19 mouse cellular contexts compared by ENCODE assay signal in the genomic region with DNA sequence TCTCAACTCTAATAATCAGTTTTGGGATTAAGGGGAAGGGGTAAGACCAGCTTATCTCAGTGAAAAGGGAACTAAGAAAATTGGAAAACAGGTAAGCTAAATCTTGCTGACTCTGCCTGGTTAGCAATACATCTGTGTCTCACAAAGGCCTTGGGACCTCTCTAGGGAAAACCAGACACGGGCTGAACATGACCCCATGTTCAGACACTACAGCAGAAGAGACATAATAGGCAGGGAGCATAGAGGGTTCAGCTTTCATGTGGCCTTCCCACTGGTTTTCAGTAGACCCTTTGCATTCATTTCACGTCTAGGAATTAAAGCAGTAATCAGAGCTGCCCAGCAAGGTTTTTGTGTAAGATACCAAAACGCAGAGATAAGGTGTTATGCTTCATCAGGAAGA. TPM values are rescaled to one million over a fixed set of nuclear protein-coding genes. Genes with fewer than 3 reads are reported as not detected.
A peak's percentile ranks its signal among the peaks of the same experiment; 100 is the strongest.
DNase-seq lines count a peak whose midpoint lies in the region; ATAC-seq and TF ChIP-seq lines count a peak whose summit lies in the region.
"Had no signal": no experiment of that assay in that cellular context is flagged by ENCODE, and none has a peak within 500 bp of the region (broad histone marks: within the 10 kb centered on the region; RNA-seq: fewer than 3 reads in every experiment).

No protein-coding gene starts in this region.

- in situ Hi-C loops in CH12.LX (cut with MboI; ENCODE audit: low pct_ligation_motif_present, low pct_unique_long_range_greater_than_20kb, low sequenced_read_pairs): no loop called here

- peak; percentile 61; the same call in 1 of the 2 replicates for ATAC-seq in midbrain, embryonic 11.5 days (ENCODE audit: low FRiP score)
- ATAC-seq in midbrain, embryonic 14.5 days (ENCODE audit: low FRiP score, low TSS enrichment): peak; percentile 48; the same call in 1 of the 2 replicates
- ATAC-seq: activated CD4-positive, CD25-positive, alpha-beta regulatory T cell, adult 4 months; forebrain, embryonic 13.5 days; Patski had no signal

- no peak overlapping the region for H3K4me2 ChIP-seq in midbrain, embryonic 11.5 days
- H3K4me2 ChIP-seq in CH12.LX (ENCODE audit: insufficient read depth, low read depth, poor library complexity, severe bottlenecking): no peak overlapping the region
- no peak overlapping the region for H3K4me2 ChIP-seq in midbrain, embryonic 14.5 days (ENCODE audit: low read length)
- H3K4me2 ChIP-seq: embryonic facial prominence, embryonic 13.5 days; forebrain, embryonic 13.5 days; heart, embryonic 12.5 days; hindbrain, embryonic 15.5 days had no signal

- TF ChIP-seq EP300 in CH12.LX (IDR thresholded peaks at IDR 0.05; ENCODE audit: low read length) (no peak), ES-Bruce4 (IDR thresholded peaks at IDR 0.05; ENCODE audit: insufficient read depth, low read depth, low read length) (no peak)

- H3K36me3 ChIP-seq in midbrain, embryonic 11.5 days (ENCODE audit: control insufficient read depth, insufficient read depth, low read length): peaks cover 22% of the 10 kb centered on the region
- peaks cover 78% of the 10 kb centered on the region for H3K36me3 ChIP-seq in midbrain, embryonic 10.5 days
- peaks cover 50 to 73% of the 10 kb centered on the region in 2 experiments for H3K36me3 ChIP-seq in CH12.LX (replicated peaks in 1 of 2; ENCODE audit: control insufficient read depth in 1 of 2, insufficient read depth in 1 of 2, low read length in 1 of 2)
- peaks cover 37% of the 10 kb centered on the region for H3K36me3 ChIP-seq in ES-Bruce4 (ENCODE audit: control insufficient read depth, insufficient read depth, low read length, poor library complexity, severe bottlenecking)
- H3K36me3 ChIP-seq in midbrain, embryonic 14.5 days (ENCODE audit: control insufficient read depth, insufficient read depth, low read length): peaks cover 33% of the 10 kb centered on the region

- intact Hi-C loops in left cerebral cortex, postnatal 25 days (cut with DNase I): no loop called here

- H3K4me1 ChIP-seq in midbrain, embryonic 11.5 days (ENCODE audit: control insufficient read depth, insufficient read depth, low read length): no peaks in the 10 kb centered on the region
- H3K4me1 ChIP-seq in midbrain, embryonic 10.5 days: peaks cover 13% of the 10 kb centered on the region
- H3K4me1 ChIP-seq in CH12.LX (ENCODE audit: control insufficient read depth in 1 of 2, insufficient read depth in 2 of 2) (peaks cover 6 to 58% of the 10 kb centered on the region in 2 experiments), ES-Bruce4 (ENCODE audit: control insufficient read depth, insufficient read depth, low read length) (peaks cover 1% of the 10 kb centered on the region)
- H3K4me1 ChIP-seq in midbrain, embryonic 14.5 days (ENCODE audit: control insufficient read depth, insufficient read depth, low read length): peaks cover 8% of the 10 kb centered on the region
- H3K4me1 ChIP-seq: heart, embryonic 12.5 days had no signal

- TF ChIP-seq CTCF in CH12.LX (conservative IDR thresholded peaks at IDR 0.05 in 1 of 2, IDR thresholded peaks at IDR 0.05 in 1 of 2; ENCODE audit: low read depth in 2 of 2, low read length in 2 of 2) (no peak), ES-Bruce4 (IDR thresholded peaks at IDR 0.05; ENCODE audit: low read depth, low read length) (no peak)

- no peaks in the 10 kb centered on the region for H3K79me2 ChIP-seq in CH12.LX (replicated peaks; ENCODE audit: control insufficient read depth, extremely low read depth, insufficient read depth, poor library complexity, severe bottlenecking)

- TF ChIP-seq POLR2A in CH12.LX (IDR thresholded peaks at IDR 0.05; ENCODE audit: low read depth, low read length) (no peak), ES-Bruce4 (IDR thresholded peaks at IDR 0.05; ENCODE audit: insufficient read depth, low read length) (no peak)

- no peak for DNase-seq in midbrain, embryonic 11.5 days (ENCODE audit: low spot score, missing footprints)
- no peak for DNase-seq in midbrain, embryonic 10.5 days (ENCODE audit: low spot score)
- no peak for DNase-seq in CH12.LX (ENCODE audit: extremely low read depth)
- DNase-seq in midbrain, embryonic 14.5 days: peak; percentile 30
- DNase-seq in layer of hippocampus, postnatal 14 days (ENCODE audit: low spot score in 2 of 2): no peak
- DNase-seq in left cerebral cortex, postnatal 25 days (ENCODE audit: low spot score in 2 of 2): no peak
- DNase-seq: adrenal gland, postnatal 14 days; cerebellum, adult 18-20 months; cerebellum, adult 9-11 months; cerebellum, postnatal 36 days; gastrocnemius, adult 2 months; gastrocnemius, postnatal 25 days had no signal

- H3K27ac ChIP-seq in midbrain, embryonic 11.5 days (ENCODE audit: low read depth, low read length): no peak overlapping the region
- no peak overlapping the region for H3K27ac ChIP-seq in midbrain, embryonic 10.5 days (replicated peaks)
- H3K27ac ChIP-seq in CH12.LX (ENCODE audit: insufficient read depth, low read depth) (0 out of 2 replicates have a peak overlapping the region, but pooled peaks have one; percentile 11), ES-Bruce4 (ENCODE audit: insufficient read depth, low read length) (peak overlapping the region; percentile 80)
- H3K27ac ChIP-seq in midbrain, embryonic 14.5 days (replicated peaks; ENCODE audit: low read depth, low read length): peak overlapping the region; percentile 53
- H3K27ac ChIP-seq: embryonic facial prominence, embryonic 13.5 days; forebrain, embryonic 13.5 days; gastrocnemius, adult 2 months; hindbrain, embryonic 15.5 days had no signal

- no peak overlapping the region for H3K4me3 ChIP-seq in midbrain, embryonic 11.5 days (ENCODE audit: low read depth, low read length)
- no peak overlapping the region for H3K4me3 ChIP-seq in midbrain, embryonic 10.5 days
- no peak overlapping the region for H3K4me3 ChIP-seq in CH12.LX (replicated peaks in 1 of 3; ENCODE audit: low read depth in 2 of 3, low read length in 2 of 3, poor library complexity in 1 of 3)
- H3K4me3 ChIP-seq in ES-Bruce4 (ENCODE audit: low read depth, low read length): no peak overlapping the region
- H3K4me3 ChIP-seq in midbrain, embryonic 14.5 days (replicated peaks; ENCODE audit: low read depth, low read length): no peak overlapping the region
- H3K4me3 ChIP-seq: embryonic facial prominence, embryonic 13.5 days; forebrain, embryonic 13.5 days; gastrocnemius, adult 2 months; heart, embryonic 12.5 days; hindbrain, embryonic 15.5 days had no signal

- dilution Hi-C loops in CH12.LX (cut with MboI; ENCODE audit: extremely low pct_ligation_motif_present, extremely low pct_unique_long_range_greater_than_20kb, low sequenced_read_pairs): no loop called here

- no peak overlapping the region for H3K9ac ChIP-seq in midbrain, embryonic 11.5 days (ENCODE audit: low read length)
- H3K9ac ChIP-seq in CH12.LX (ENCODE audit: insufficient read depth, low read depth): no peak overlapping the region
- no peak overlapping the region for H3K9ac ChIP-seq in ES-Bruce4 (ENCODE audit: low read depth, poor library complexity, severe bottlenecking)
- no peak overlapping the region for H3K9ac ChIP-seq in midbrain, embryonic 14.5 days (replicated peaks; ENCODE audit: low read length)
- H3K9ac ChIP-seq: embryonic facial prominence, embryonic 13.5 days; forebrain, embryonic 13.5 days; heart, embryonic 12.5 days; hindbrain, embryonic 15.5 days had no signal

- 28% methylated on average over 3 of the region's 3 CpGs for WGBS in midbrain, embryonic 11.5 days
- 30% methylated on average over 3 of the region's 3 CpGs for WGBS in midbrain, embryonic 10.5 days
- 17% methylated on average over 3 of the region's 3 CpGs for WGBS in midbrain, embryonic 14.5 days

- no peaks in the 10 kb centered on the region for H3K27me3 ChIP-seq in midbrain, embryonic 11.5 days (ENCODE audit: control insufficient read depth, insufficient read depth, low read length)
- H3K27me3 ChIP-seq in midbrain, embryonic 10.5 days (ENCODE audit: low read depth, poor library complexity, severe bottlenecking): no peaks in the 10 kb centered on the region
- H3K27me3 ChIP-seq in CH12.LX (replicated peaks) (no peaks in the 10 kb centered on the region), ES-Bruce4 (ENCODE audit: control insufficient read depth, insufficient read depth, low read length, poor library complexity, severe bottlenecking) (no peaks in the 10 kb centered on the region)
- no peaks in the 10 kb centered on the region for H3K27me3 ChIP-seq in midbrain, embryonic 14.5 days (ENCODE audit: control insufficient read depth, insufficient read depth, low read length)
- H3K27me3 ChIP-seq: embryonic facial prominence, embryonic 13.5 days; forebrain, embryonic 13.5 days; heart, embryonic 12.5 days; hindbrain, embryonic 15.5 days; Patski had no signal

- no peaks in the 10 kb centered on the region for H3K9me3 ChIP-seq in midbrain, embryonic 11.5 days (ENCODE audit: control insufficient read depth, low read length)
- no peaks in the 10 kb centered on the region for H3K9me3 ChIP-seq in midbrain, embryonic 10.5 days (replicated peaks)
- H3K9me3 ChIP-seq in CH12.LX (replicated peaks; ENCODE audit: low read length) (no peaks in the 10 kb centered on the region), ES-Bruce4 (replicated peaks; ENCODE audit: control insufficient read depth, insufficient read depth, low read length, poor library complexity, severe bottlenecking) (no peaks in the 10 kb centered on the region)
- no peaks in the 10 kb centered on the region for H3K9me3 ChIP-seq in midbrain, embryonic 14.5 days (ENCODE audit: control insufficient read depth, low read length)
- H3K9me3 ChIP-seq: embryonic facial prominence, embryonic 13.5 days; forebrain, embryonic 13.5 days; heart, embryonic 12.5 days; hindbrain, embryonic 15.5 days had no signal

- TF ChIP-seq RAD21 in CH12.LX (IDR thresholded peaks at IDR 0.05; ENCODE audit: low read depth, low read length): no peak

RNA-seq across cellular contexts. Expression of a gene that starts 19.2 kb away (rescaled TPM):
- polyA plus RNA-seq in midbrain, embryonic 11.5 days (2014; fragmentation: Nextera tagmentation; extraction: Ambion mirVana): 283 and 306 TPM in 2 replicates
- 283 and 318 TPM in 2 replicates for polyA plus RNA-seq in midbrain, embryonic 10.5 days (2016; fragmentation: Nextera tagmentation; extraction: Ambion mirVana)
- 117 and 159 TPM in 2 replicates for total RNA-seq in CH12.LX (2012; rRNA removed)
- total RNA-seq in CH12.LX (2014; rRNA removed): 138 and 180 TPM in 2 replicates
- 261 and 271 TPM in 2 replicates for polyA plus RNA-seq in CH12.LX (2012; ENCODE audit: insufficient read length, low read depth)
- polyA plus RNA-seq in ES-Bruce4 (2011; ENCODE audit: insufficient read depth, insufficient read length, low read depth, missing spikeins): 137 and 150 TPM in 2 replicates
- polyA plus RNA-seq in midbrain, embryonic 14.5 days (2014; fragmentation: Nextera tagmentation; extraction: Ambion mirVana): 228 and 258 TPM in 2 replicates
- total RNA-seq in layer of hippocampus, postnatal 14 days (2021): 10 to 100 TPM; 87.3 to 94.3 TPM
- 10 to 100 TPM; 89.2 to 93.5 TPM for total RNA-seq in left cerebral cortex, postnatal 25 days (2021)

RNA-seq across cellular contexts. Expression of a gene that starts 19.3 kb away (rescaled TPM):
- polyA plus RNA-seq in midbrain, embryonic 11.5 days (2014; fragmentation: Nextera tagmentation; extraction: Ambion mirVana): 37.6 TPM in 2 replicates
- polyA plus RNA-seq in midbrain, embryonic 10.5 days (2016; fragmentation: Nextera tagmentation; extraction: Ambion mirVana): 59.6 and 64.2 TPM in 2 replicates
- 26.8 and 31.7 TPM in 2 replicates for total RNA-seq in CH12.LX (2012; rRNA removed)
- 39.1 and 54.1 TPM in 2 replicates for total RNA-seq in CH12.LX (2014; rRNA removed)
- polyA plus RNA-seq in CH12.LX (2012; ENCODE audit: insufficient read length, low read depth): 32.8 and 37.3 TPM in 2 replicates
- polyA plus RNA-seq in ES-Bruce4 (2011; ENCODE audit: insufficient read depth, insufficient read length, low read depth, missing spikeins): 62.5 and 64.5 TPM in 2 replicates
- polyA plus RNA-seq in midbrain, embryonic 14.5 days (2014; fragmentation: Nextera tagmentation; extraction: Ambion mirVana): 35.0 and 42.9 TPM in 2 replicates
- 10 to 100 TPM; 16.7 to 18.5 TPM for total RNA-seq in layer of hippocampus, postnatal 14 days (2021)
- 10 to 100 TPM; 16.5 to 16.8 TPM for total RNA-seq in left cerebral cortex, postnatal 25 days (2021)

RNA-seq across cellular contexts. Expression of a gene that starts 36.4 kb away (rescaled TPM):
- polyA plus RNA-seq in midbrain, embryonic 11.5 days (2014; fragmentation: Nextera tagmentation; extraction: Ambion mirVana): 56.1 and 61.8 TPM in 2 replicates
- polyA plus RNA-seq in midbrain, embryonic 10.5 days (2016; fragmentation: Nextera tagmentation; extraction: Ambion mirVana): 50.9 and 57.6 TPM in 2 replicates
- total RNA-seq in CH12.LX (2012; rRNA removed) (37.1 and 37.4 TPM in 2 replicates), CH12.LX (2014; rRNA removed) (49.2 and 56.5 TPM in 2 replicates)
- polyA plus RNA-seq in CH12.LX (2012; ENCODE audit: insufficient read length, low read depth) (68.6 and 72.2 TPM in 2 replicates), ES-Bruce4 (2011; ENCODE audit: insufficient read depth, insufficient read length, low read depth, missing spikeins) (106 and 107 TPM in 2 replicates)
- 58.0 and 69.0 TPM in 2 replicates for polyA plus RNA-seq in midbrain, embryonic 14.5 days (2014; fragmentation: Nextera tagmentation; extraction: Ambion mirVana)
- 10 to 100 TPM; 50.3 to 60.5 TPM for total RNA-seq in layer of hippocampus, postnatal 14 days (2021)
- total RNA-seq in left cerebral cortex, postnatal 25 days (2021): 10 to 100 TPM; 35.3 to 37.9 TPM

RNA-seq across cellular contexts. Expression of a gene that starts 47.6 kb away (rescaled TPM):
- polyA plus RNA-seq in midbrain, embryonic 11.5 days (2014; fragmentation: Nextera tagmentation; extraction: Ambion mirVana): 173 and 176 TPM in 2 replicates
- 159 and 161 TPM in 2 replicates for polyA plus RNA-seq in midbrain, embryonic 10.5 days (2016; fragmentation: Nextera tagmentation; extraction: Ambion mirVana)
- total RNA-seq in CH12.LX (2012; rRNA removed): 78.0 and 93.6 TPM in 2 replicates
- total RNA-seq in CH12.LX (2014; rRNA removed): 116 and 126 TPM in 2 replicates
- polyA plus RNA-seq in CH12.LX (2012; ENCODE audit: insufficient read length, low read depth): 96.8 and 113 TPM in 2 replicates
- 95.4 and 105 TPM in 2 replicates for polyA plus RNA-seq in ES-Bruce4 (2011; ENCODE audit: insufficient read depth, insufficient read length, low read depth, missing spikeins)
- polyA plus RNA-seq in midbrain, embryonic 14.5 days (2014; fragmentation: Nextera tagmentation; extraction: Ambion mirVana): 108 and 121 TPM in 2 replicates
- total RNA-seq in layer of hippocampus, postnatal 14 days (2021): 10 to 100 TPM; 48.2 to 48.4 TPM
- 10 to 100 TPM; 63.7 to 73.1 TPM for total RNA-seq in left cerebral cortex, postnatal 25 days (2021)

Comparison
In these comparisons a context has a peak if more than half of its experiments do, and no peak if none do; other contexts are left out.
1. H3K27ac ChIP-seq: peak in CH12.LX (single experiment), ES-Bruce4 (single experiment) and midbrain, embryonic 14.5 days (single experiment); none in midbrain, embryonic 11.5 days (single experiment) and midbrain, embryonic 10.5 days (single experiment).